Mouse (Mus musculus) gastrocnemius, postnatal 10 days (tissue): ENCODE measurements at regions not wholly inside any gene's neighbourhood (a gene's known extent, or its start where the extent isn't known, plus 50 kb on each side); places are given as distances from the start of the nearest gene placed in this dataset.
A peak's percentile ranks its signal among the peaks of the same experiment; 100 is the strongest.

ENCODE experiments used
- DNase-seq: peaks from one replicate; pipeline ENCODE4 v3.0.0; 2021; ENCODE audit warnings: mixed read lengths

DNA sequence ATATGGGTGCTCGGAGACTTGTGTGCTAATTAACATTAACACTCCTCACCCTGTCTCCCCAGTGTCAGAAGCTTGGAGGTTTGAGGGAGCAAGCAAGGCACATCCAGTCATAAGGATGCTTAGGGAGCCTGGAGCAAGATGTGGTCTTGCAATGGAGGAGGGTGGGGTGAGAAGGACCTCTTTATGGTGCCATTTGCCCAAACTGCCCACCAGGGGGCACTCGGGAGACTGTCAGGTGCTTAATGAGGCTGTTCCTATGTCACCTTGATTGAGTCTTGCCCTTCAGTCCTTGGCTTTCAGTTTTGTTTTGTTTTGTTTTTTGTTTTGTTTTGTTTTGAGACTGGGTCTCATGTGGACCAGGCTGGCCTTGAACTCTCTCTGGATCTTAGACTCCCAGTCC, 138.3 kb upstream of the Sdk2 start:
- DNase-seq = peak; percentile 59

DNA sequence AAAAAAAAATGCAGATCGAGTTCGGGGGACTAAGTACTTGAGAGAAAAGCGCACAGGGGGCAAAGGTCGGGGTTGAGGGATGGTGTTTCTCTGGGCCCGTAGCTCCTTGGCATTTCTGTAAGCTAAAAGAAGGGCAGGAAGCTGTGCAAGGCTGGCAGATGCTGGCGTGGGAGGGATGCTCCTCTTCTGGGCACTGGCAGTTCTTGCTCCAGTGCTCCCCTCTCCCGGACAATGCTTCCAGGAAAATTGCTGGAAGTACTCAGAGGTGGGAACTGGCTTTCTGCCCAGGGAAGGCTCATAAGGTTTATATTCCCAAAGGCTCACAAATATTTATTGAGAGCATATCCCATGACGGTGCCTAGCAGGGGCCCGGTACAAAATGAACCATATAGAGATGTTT, 136.6 kb upstream of the Sdk2 start:
- DNase-seq = no peak

DNA sequence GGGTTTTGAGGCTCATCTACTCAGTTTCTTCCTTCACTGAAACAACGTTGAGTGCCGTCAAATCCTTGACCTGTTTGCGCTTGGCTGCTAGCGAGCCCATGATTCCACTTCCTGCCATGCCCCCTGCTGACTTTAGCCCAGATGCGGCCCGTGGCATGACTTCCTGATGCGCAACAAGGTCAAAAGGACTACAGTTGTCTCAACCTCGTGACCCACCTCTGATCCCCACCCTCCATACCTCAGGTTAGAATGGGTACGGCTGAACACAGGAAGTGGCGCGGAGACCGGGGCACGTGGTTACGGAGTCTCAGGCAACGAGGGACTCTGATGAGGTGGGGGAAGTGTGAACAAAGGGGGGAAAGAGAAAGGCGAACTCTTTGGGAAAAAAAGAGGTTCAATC, 135.6 kb upstream of the Sdk2 start:
- no peak for DNase-seq

DNA sequence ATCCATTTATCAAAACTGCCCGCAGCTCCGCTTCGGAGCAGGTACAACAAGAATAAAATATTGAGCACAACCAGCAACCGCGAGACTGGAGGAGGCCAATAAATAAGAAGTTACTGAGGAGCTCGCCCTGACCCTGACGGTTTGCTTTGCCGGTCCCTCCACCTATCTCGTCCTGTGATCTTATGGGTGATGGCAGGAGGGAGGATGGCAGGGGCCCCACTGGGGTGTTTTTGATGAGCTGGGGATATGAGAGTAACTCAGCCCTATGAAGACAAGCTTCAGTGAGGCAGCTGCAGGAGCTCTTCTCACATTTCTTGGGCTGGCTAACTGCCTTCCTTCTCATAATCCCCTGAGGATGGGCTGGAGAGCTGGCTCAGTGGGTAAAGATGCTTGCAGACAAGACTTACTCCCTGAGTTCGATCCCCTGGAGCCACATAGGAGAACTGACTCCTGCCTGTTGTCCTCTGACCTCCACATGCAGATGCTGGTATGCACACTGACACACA, 132.3 kb upstream of the Sdk2 start:
- no peak for DNase-seq

- DNase-seq = peak; percentile 95
Observed at GRCm38 (mm10) chr11:114198317-114199032, 131.6 kb upstream of the Sdk2 start.

DNA sequence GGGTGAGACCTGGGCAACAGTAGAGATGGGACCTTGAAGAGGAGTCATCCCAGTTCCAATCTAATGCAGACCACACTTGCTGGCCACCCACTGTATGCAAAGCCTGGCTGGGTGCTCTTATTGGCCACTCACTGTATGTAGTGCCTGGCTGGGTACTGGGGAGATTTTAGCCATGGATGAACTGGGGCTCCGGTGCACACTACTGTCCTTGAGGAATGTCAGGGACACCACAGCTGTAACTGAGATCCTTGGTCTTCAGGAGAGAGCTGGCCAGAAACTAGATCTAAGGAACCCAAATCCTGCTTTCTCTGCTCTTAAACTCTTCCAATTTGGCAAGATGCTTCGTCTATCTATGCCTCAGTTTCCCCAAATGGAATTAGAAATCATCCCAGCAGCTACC, 128.4 kb upstream of the Sdk2 start:
- no peak for DNase-seq

- no peak for DNase-seq
Observed at GRCm38 (mm10) chr11:114194055-114194706, 127.3 kb upstream of the Sdk2 start.

GRCm38 (mm10) chr11:114193018-114193417, 126.2 kb upstream of the Sdk2 start:
- no peak for DNase-seq

DNA sequence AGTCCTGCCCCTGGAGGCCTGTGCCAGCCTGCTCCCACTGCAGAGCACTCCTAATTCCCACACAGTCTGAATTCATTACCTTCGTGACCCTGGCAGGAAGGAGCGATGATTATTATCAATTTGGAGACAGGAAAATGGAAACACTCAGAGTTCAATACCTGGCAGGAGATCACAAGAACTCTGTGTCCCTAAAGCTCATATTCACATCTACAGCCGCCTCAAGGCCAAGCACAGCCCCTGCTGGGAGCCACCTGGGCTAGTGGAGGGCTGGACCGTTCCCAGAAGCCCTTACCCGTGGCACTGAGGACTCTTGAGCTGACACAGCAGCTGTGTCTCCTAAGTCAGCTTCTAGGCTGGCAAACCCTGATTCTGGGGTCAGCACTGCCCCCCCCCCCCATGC, 124.8 kb upstream of the Sdk2 start:
- DNase-seq = no peak

GRCm38 (mm10) chr11:114184970-114185882, 118.4 kb upstream of the Sdk2 start:
- DNase-seq = no peak

- DNase-seq = no peak
Observed at GRCm38 (mm10) chr11:114184431-114184830, 117.6 kb upstream of the Sdk2 start.

DNA sequence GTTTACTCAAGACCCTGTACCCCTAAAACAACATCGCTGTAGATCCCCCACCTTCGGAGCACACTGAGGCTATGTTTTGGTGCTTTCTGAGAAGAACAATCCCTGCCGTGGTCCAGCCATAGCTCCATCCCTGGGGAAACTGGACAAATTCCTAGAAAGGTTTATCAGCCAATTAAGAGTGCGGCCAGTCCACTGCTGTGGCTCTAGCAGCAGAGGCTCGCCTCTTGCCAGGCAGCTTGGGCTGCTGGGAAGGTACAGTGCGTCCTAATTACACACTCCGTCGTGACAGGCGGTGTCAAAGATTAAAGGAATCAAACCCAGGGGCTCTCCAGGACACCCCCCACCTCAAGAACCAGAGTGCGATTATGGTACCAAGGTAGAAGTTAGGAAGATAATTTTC, 116.4 kb upstream of the Sdk2 start:
- DNase-seq = no peak

DNA sequence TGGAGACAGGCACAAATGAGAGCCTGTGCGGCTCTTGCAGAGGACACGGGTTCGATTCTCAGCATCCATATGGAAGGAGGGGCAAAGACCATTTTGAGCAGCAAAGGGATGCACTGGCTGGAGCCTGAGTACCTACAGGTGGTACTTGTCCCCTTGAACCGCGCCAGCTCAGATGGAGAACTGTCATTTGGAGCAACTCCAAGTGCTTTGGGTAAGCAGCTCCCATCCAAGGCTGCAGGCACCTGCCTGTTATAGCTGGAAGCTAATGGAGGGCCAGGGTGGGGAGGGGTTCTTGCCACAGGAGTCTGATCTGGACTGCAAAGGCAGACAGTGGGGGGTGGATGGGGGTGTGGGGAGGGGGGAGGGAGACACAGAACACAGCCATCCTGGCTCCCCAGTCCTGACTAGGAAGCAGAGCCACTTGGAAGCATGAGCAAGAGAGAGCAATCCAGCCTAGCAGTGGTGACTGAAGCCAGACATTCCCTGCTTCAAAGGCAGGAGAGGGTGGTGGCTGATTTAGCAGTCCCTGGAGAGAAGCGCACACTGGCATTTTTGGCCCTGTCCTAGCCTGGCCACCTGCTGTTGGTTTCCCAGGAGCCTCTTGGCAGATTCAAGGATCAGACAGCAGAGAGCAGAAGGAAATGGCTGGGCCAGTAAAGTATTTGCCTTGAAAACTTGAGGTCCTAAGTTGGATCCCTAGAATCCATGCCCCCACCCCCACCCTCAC, 112.1 kb upstream of the Sdk2 start:
- DNase-seq = peak; percentile 35

GRCm38 (mm10) chr11:114177789-114178188, 110.9 kb upstream of the Sdk2 start:
- no peak for DNase-seq

- no peak for DNase-seq
Observed at GRCm38 (mm10) chr11:114177281-114177680, 110.4 kb upstream of the Sdk2 start.

DNA sequence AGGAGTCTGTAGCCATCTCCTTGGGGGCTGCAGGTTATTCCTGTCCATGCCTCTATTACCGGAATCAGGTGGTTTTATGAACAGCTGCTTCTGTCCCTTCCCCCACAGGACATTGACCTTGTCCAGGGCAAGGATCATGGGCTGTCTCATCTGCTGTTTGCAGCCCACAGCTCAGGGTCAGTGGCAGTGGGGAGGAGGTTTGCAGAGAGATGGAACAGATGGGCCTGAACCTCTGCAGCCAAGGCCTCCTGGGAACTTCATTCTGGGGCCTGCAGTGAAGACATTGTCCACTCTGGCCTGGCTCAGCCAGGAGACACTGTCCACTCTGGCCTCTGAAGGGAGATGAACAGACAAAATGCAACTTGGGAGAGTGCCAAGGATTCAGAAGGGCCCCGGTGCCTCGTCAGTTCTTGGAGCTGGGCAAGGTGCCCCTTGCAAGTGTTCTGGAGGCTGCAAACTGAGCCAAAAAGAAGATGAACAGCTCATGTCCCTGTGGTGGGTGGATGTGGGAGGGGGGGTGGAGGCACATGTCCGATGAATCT, 109.9 kb upstream of the Sdk2 start:
- DNase-seq = no peak

DNA sequence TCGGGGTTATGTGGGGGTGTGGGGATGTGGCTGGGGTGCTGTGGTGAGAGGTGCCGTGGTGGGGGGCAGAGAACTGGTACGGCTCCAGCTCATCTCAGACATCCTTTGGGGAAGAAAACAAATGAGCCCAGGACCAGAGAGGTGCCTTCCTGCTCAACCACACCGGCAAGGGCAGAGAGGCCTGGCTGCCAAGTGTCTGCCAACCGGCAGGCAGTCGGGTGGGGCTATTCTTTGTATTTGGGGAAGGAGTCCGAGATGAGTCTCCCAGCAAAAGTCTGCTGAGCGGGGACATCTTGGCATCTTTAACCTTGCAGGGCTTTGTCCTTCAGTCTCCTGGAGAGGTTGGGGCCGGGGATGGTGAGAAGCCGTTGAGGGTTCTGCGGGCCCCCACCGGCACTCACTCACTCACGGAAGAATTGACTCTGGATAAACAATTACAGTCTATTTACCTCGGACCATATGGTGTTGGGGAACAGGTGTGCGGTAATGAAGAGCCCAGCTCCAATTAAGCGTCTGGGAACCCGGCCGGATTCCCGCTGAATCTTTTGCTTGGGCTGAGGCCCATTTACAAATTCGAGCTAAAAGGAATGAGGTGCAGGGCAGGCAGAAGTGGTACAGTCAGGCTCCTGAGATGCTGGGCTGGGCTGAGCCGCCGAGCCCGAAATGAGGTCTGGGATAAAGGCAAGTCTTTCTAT, 108.7 kb upstream of the Sdk2 start:
- peak; percentile 21 for DNase-seq

DNA sequence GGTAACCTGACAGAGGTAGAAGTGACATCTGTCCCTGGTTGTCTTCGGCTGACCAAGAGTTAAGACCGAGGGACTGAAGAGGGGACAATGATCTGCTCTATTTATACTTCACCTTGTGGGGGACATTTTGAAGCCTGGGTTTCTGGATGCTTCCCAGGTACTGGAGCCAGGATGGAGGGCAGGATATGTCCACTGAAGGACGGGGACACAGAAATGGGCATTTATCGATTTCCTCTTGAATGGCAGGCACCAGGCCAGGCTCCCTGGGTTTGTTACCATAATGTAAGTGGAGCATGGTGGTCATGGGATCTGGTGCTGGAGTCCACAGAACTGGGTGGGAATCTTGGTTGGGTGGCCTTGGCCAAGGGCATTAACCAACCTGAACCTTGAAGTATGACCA, 108.0 kb upstream of the Sdk2 start:
- no peak for DNase-seq

- DNase-seq = no peak
Observed at GRCm38 (mm10) chr11:114168231-114168661, 101.4 kb upstream of the Sdk2 start.

DNA sequence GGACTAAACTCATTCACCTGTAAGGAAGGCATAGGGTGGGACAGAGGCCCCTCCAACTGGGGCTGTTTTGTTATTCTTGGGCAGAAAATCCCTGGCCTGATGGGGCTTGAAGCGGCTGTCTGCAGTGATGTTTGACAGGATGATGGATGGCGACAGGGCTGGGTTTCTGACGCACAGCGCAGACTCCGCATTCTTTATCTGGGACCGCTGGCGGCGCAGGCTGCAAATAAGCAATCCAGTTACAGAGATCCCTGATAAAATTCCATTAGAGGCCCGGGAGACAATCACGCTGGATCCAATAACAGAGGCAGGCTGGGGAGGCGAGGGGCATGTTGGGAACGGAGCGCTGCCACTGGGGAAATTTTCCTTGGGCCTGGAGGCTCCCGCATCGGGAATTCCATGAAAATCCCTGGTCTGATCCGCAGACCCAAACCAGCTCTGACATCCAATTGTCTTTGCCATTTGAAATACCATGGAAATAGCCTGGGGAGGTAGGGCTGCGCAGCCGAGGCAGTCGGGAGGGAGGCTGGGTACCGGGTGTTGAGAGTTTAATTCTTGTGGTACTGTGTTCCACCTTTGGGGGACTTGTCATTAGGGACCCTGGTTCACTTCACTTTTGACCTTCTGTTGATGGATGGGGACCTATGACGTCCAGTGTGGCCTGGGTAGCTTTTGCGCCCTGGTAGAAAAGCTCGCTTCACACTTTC, 99.0 kb upstream of the Sdk2 start:
- DNase-seq = no peak

DNA sequence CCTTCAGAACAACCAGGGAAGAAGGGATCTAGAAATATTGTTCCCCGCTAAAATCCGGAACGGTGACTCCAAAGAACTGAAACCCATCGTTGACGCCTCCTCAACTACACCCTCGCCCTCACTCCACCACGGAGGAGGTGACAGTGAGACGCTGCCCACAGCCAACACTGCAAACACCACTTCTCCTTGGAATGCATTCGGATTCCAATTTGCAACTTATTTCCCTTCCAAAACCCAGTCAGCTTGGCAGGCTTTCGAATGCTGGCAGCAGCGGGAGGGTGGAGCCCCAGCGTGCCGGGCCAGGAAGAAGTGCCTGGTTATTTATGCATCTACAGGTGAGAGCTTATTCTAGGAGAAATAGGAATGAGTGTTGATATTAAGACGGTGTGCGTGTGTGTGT, 85.9 kb upstream of the Sdk2 start:
- no peak for DNase-seq
